Mouse (Mus musculus) megakaryocyte progenitor cell, adult 5-6 weeks (primary cell): Measurements from ENCODE around the gene Cryba1. TPM values are rescaled to one million over a fixed set of nuclear protein-coding genes. Genes with fewer than 3 reads are reported as not detected.
A peak's percentile ranks its signal among the peaks of the same experiment; 100 is the strongest.
"Not testable (repeated sequence)": the region's sequence is repeated elsewhere in the genome, so short reads cannot be mapped to it uniquely, and the experiment has no call there.

Experiments
- ATAC-seq: replicated peaks from 2 replicates; pipeline ENCODE4 v1.8.0; 2016; ENCODE audit warnings: mild to moderate bottlenecking, moderate TSS enrichment, inconsistent platforms; ENCODE audit not compliant: poor library complexity
- total RNA-seq, 2 experiments: library from RNA; stranded (forward) in 1 of 2; stranded (reverse) in 1 of 2; fragments of 157-497, 149-512 nt in 1 of 2; fragments of 200-1000 nt in 1 of 2; gene quantifications; 2 replicates each; pipeline versions ENCODE4 v1.2.3 to v1.2.4; 2015 to 2017

The Cryba1 gene
- total RNA-seq (2015), result not detected in 2 replicates
- not detected in 2 replicates for total RNA-seq (2017)

GRCm38 (mm10) chr11:77725183-77725582, at the start of gene Cryba1:
TSS of gene Cryba1 (minus strand) at chr11:77725283.
- ATAC-seq, result no peak

- peak; percentile 95 for ATAC-seq
Observed at GRCm38 (mm10) chr11:77771879-77772713, 47.0 kb upstream of the Cryba1 start.

DNA sequence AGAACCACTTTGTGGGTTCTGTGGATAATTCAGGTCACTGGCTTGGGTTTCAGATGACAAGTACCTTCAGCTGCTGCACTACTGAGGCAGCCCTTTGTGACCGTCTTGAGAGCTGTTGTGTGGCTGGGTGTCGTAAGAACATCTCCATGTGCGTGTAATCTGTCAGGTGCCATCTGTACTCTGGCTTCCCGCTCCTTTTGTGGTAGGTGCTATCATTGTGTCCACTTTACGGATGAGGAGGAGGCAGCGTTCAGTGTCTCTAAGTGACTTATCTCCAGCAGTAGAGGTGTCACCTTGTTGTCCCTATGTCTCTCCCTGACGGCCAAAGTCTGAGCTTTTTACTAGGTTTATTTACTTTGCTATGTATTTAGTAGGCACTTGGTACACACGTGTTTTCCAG, 45.3 kb upstream of the Cryba1 start:
- ATAC-seq, result peak; percentile 55

GRCm38 (mm10) chr11:77769496-77769895, 44.4 kb upstream of the Cryba1 start:
- no peak for ATAC-seq

GRCm38 (mm10) chr11:77766351-77767001, 41.4 kb upstream of the Cryba1 start:
- ATAC-seq, result peak; percentile 61

- no peak for ATAC-seq
Observed at GRCm38 (mm10) chr11:77765459-77765777, 40.3 kb upstream of the Cryba1 start.

GRCm38 (mm10) chr11:77764694-77765458, 39.8 kb upstream of the Cryba1 start:
- no peak for ATAC-seq

GRCm38 (mm10) chr11:77763673-77764340, 38.7 kb upstream of the Cryba1 start:
- ATAC-seq, result peak; percentile 51

GRCm38 (mm10) chr11:77762783-77763672, 37.9 kb upstream of the Cryba1 start, which contains the start of gene Myo18a:
TSS of gene Myo18a (plus strand) at chr11:77763246.
- ATAC-seq, result peak; percentile 60

DNA sequence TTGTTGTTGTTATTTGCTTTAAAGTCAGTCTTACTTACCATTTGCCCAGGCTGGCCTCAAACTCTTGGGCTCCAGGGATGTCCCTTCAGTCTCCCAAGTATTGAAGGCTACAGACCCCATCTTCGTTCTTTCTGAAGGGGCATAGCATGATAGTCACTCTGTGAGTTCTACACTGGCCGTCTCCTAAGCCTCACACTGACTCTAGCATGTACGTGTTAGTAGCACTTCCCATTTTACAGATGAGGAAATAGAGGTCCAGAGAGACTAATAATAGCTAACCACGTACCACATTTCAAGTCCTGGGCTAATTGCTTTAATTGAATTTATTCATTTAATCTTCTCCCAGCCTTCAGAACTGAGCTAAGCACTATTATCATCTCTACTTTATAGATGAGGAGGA, 34.9 kb upstream of the Cryba1 start:
- no peak for ATAC-seq

GRCm38 (mm10) chr11:77753469-77753868, 28.4 kb upstream of the Cryba1 start:
- ATAC-seq, result no peak

DNA sequence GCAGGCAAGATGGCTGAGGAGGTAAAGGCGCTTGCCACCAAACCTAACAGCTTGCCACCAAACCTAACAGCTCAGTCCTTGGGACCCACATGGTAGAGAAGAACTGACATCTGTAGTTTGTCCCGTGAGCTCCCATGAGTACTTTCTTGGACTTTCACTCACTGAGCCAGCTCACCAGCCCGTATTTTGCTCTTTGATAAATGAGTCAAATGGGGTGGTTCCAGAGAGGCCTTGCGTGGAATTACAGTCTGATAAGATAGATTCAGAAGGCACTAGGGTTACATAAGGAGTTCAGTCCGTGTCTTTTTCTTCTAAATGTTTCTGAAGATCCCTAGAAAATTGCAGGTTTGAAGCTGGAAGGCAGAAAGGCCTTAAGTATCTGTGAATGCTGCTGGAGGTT, 27.4 kb upstream of the Cryba1 start:
- 0 out of 2 replicates have a peak, but pooled peaks have one; percentile 17 for ATAC-seq

DNA sequence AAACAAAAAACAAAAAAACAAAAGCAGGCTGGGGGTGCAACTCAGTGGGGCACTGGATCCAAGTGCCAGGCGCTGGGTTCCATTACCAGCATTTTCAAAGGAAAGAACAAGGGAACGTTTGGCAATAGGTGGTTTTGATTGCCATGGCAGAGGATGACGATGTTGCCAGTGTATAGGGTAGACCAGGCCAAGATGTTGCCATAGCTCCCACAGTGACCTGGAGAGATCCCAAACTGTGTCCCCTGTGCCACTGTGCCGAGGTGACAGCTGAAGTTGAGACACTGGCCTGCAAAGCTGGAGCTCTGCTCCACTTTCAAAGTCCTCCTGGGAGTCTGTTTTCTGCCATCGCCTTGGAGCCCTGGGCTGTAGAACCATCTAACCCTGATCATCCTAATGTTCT, 23.9 kb upstream of the Cryba1 start:
- no peak for ATAC-seq

GRCm38 (mm10) chr11:77747103-77747502, 22.0 kb upstream of the Cryba1 start:
- ATAC-seq, result not testable (repeated sequence)

DNA sequence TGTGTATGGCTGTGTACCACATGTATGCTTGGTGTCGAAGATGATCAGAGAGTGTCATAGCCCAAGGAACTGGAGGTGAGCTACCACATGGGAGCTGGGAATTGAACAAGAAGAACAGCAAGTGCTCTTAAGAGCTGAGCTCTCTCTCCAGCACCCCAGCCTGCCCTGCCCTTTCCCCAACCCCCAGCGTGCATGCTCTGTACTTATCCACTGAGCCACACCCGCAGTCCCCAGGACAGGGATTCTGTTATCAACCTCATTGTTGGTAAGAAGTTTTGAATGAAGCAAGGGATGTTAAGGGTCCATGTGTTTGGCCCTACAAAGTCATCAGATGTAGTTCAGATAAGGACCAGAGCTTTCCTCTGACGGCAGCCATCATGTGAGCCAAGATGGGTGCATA, 21.6 kb upstream of the Cryba1 start:
- peak; percentile 63; the same call in 1 of the 2 replicates for ATAC-seq

DNA sequence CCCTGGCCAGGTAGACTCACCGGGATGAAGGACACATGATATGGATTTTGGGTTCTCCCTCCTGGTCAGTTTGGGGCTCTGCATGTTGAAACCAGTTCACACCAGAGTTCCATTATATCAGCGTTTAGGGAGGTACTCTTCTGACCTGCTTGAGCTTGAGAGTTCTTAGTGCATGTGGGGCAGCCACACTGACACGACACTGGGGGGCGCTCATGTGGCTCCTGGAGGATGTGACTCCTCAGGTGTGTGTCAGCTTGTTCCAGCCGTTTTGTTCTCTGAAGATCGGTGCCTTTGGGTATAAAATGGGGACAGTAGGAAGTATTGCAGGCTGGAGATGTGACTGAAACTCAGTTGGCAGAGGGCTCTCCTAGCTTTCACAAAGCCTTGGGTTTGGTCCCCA, 18.9 kb upstream of the Cryba1 start:
- ATAC-seq, result peak; percentile 75

GRCm38 (mm10) chr11:77738555-77738954, 13.5 kb upstream of the Cryba1 start:
- ATAC-seq, result no peak

GRCm38 (mm10) chr11:77737289-77737688, 12.2 kb upstream of the Cryba1 start:
- peak; percentile 50; the same call in 1 of the 2 replicates for ATAC-seq

DNA sequence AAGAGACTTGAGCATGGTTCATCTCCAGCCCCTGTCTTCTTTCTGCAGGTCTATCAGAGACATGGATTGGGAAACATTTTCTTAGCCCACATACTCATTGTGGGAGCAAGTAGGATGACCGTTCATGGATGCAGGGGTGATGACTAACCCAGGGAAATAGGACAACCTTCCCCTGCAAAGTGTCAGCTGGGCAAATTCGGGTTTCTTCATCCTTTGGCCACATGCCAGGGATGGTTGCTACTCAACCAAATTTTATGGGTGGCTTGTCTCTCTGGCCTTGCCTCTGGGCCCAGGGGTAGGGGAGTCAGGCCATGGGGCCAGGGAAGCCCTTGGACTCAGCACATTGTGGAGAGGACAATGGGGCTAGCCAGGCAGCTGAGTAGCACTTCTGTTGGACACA, 3.5 kb upstream of the Cryba1 start:
- no peak for ATAC-seq

- no peak for ATAC-seq
Observed at GRCm38 (mm10) chr11:77724766-77725165, 317 bp downstream of the Cryba1 start.
